Mouse (Mus musculus) hindbrain, embryonic 11.5 days (tissue): ENCODE measurements around the gene Iqcj. TPM values are rescaled to one million over a fixed set of nuclear protein-coding genes. Genes with fewer than 3 reads are reported as not detected.
A peak's percentile ranks its signal among the peaks of the same experiment; 100 is the strongest.

Experiments
- ATAC-seq: fragments of 200-750 bp; cut with Nextera tagmentation; 2 replicates; pipeline ENCODE4 v1.8.0; 2017; ENCODE audit warnings: mild to moderate bottlenecking, moderate TSS enrichment, moderate library complexity; ENCODE audit not compliant: low FRiP score
- DNase-seq: peaks from one replicate; pipeline ENCODE4 v3.0.0-alpha.2; 2015; ENCODE audit warnings: low spot score
- H3K27ac ChIP-seq: fragments of 300-500 bp; sonication (generic); 2 replicates; pipeline ENCODE4 v1.5.1; 2014; ENCODE audit warnings: mild to moderate bottlenecking, low read depth, low read length
- H3K27me3 ChIP-seq: fragments of 300-500 bp; sonication (generic); 2 replicates; pipeline ENCODE4 v1.6.1; 2014; ENCODE audit warnings: mild to moderate bottlenecking, low read length, moderate library complexity, mixed read lengths; ENCODE audit not compliant: control insufficient read depth, insufficient read depth
- H3K36me3 ChIP-seq: fragments of 300-500 bp; sonication (generic); 2 replicates; pipeline ENCODE4 v1.6.1; 2014; ENCODE audit warnings: mild to moderate bottlenecking, low read length, moderate library complexity, mixed read lengths; ENCODE audit not compliant: control insufficient read depth, insufficient read depth
- H3K4me1 ChIP-seq: fragments of 300-500 bp; sonication (generic); replicated peaks from 2 replicates; pipeline ENCODE4 v1.6.1; 2014; ENCODE audit warnings: low read length, mixed read lengths; ENCODE audit not compliant: control insufficient read depth, insufficient read depth
- H3K4me2 ChIP-seq: fragments of 300-500 bp; sonication (generic); replicated peaks from 2 replicates; pipeline ENCODE4 v1.6.1; 2014; ENCODE audit warnings: mild to moderate bottlenecking, low read depth, low read length
- H3K4me3 ChIP-seq: fragments of 300-500 bp; sonication (generic); 2 replicates; pipeline ENCODE4 v1.5.1; 2014; ENCODE audit warnings: low read depth, low read length
- H3K9ac ChIP-seq: fragments of 300-500 bp; sonication (generic); 2 replicates; pipeline ENCODE4 v1.6.1; 2014; ENCODE audit warnings: low read depth, low read length
- H3K9me3 ChIP-seq: fragments of 300-500 bp; sonication (generic); 2 replicates; pipeline ENCODE4 v1.6.1; 2016; ENCODE audit warnings: low read length; ENCODE audit not compliant: control insufficient read depth
- WGBS: fragments of 180-500 bp; shearing (Covaris S2); extraction: QIAGEN DNeasy Blood & Tissue Kit; methylation state at CpG from one replicate; pipeline ENCODE4 v1.1.7; 2014; 5-methylcytosine and 5-hydroxymethylcytosine counted together
- polyA plus RNA-seq: library from polyadenylated mRNA; unstranded; fragments of >200 nt; fragmentation: Nextera tagmentation; extraction: Ambion mirVana; gene quantifications from 2 replicates; pipeline ENCODE4 v1.2.1, GENCODE M21; 2014

Iqcj gene
- polyA plus RNA-seq, 1 experiment from 2014 or later, result not detected

DNA sequence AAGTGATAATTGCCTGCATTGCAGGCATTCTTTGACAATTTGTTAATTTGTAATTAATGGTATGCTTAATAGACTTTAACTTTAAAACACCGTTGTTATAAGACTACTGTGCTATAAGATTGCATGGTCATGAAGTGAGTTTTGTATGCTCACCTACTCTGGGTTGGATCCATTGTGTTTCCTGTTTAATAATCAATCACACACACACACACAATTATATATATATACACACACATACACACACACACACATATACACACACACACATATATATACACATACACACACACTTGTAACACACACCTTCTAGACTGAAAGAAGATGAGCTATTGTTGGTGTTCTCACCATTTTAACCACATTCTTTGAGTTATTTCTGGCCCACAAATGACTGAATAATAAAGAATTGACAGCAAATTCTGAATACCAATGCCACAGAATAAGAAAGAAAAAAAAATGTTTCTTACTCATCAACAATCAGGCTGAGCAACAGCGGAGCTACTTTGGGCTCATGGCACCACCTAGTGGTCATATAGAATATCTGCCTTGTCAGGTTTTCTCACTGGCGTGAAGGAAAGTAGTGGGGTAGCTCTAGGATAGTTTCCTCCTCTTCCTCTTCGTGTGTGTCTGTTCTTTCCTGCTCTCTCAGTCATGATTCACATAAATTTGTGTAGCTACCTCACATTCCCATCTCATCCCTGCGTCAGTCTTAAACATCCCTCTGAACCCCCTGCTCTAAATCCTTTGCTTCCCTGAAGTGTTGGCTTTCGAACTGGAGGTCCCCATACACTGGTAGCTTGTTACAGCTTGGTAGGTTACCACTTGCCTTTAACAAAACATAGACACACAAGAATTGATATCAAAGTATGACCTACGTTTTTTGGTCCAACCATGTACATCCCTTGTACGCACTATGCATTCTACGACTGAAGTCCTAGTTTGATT is 153.7 kb downstream of the Iqcj start:
- no peak overlapping the region for H3K4me2 ChIP-seq
- ATAC-seq (peak; percentile 25; the same call in 1 of the 2 replicates), DNase-seq (peak; percentile 80)
- no peaks in the 10 kb centered on the region for H3K4me1 ChIP-seq
- no peaks in the 10 kb centered on the region for H3K36me3 ChIP-seq
- H3K9me3 ChIP-seq, result no peaks in the 10 kb centered on the region
- 53% methylated on average over 9 of the region's 9 CpGs for WGBS
- H3K4me3 ChIP-seq, result no peak overlapping the region
- no peak overlapping the region for H3K9ac ChIP-seq
- H3K27ac ChIP-seq, result no peak overlapping the region
- H3K27me3 ChIP-seq, result no peaks in the 10 kb centered on the region

DNA sequence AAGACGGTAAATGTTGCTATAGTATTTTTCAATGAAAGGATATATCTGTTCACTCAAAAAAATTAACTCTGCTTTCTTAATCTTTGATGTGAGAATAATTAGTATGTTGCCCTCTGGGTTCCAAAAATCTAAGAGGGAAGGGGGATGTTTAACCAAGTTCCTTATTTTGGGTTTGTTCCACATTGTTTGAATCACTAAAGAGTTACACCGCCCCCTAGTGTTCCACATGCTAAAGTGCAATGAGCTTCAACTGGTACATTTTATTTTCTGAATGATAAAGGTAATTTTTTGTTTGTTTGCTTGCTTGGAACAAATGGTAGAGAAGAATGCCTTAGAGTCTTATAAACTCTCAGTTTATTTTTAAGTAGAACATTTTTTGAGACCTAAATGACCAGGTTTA is 161.5 kb downstream of the Iqcj start:
- no peaks in the 10 kb centered on the region for H3K4me1 ChIP-seq
- peak; percentile 67 for DNase-seq
- no peaks in the 10 kb centered on the region for H3K36me3 ChIP-seq
- WGBS, result 48% methylated on average over 2 of the region's 2 CpGs
- ATAC-seq, result no peak
- no peaks in the 10 kb centered on the region for H3K9me3 ChIP-seq
- no peak overlapping the region for H3K4me3 ChIP-seq
- H3K27ac ChIP-seq, result no peak overlapping the region
- no peaks in the 10 kb centered on the region for H3K27me3 ChIP-seq
- no peak overlapping the region for H3K9ac ChIP-seq
- no peak overlapping the region for H3K4me2 ChIP-seq

DNA sequence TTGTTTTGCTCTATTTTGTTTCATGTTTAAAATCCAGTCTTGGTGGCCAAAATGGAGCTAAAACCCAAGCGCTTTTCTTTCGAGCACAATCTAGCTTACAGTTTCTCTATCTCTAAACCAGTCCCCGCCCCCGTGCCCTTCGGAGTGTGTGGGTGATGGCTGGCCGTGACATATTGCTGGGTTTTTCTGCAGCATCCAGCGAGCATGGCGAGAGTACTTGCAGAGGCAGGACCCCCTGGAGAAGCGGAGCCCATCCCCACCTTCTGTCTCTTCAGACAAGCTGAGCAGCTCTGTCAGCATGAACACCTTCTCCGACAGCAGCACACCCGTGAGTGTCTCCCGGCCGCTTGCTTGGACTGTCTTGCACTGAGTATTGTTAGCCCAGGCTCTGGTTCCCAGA is 163.1 kb downstream of the Iqcj start:
- no peak overlapping the region for H3K9ac ChIP-seq
- H3K4me1 ChIP-seq, result no peaks in the 10 kb centered on the region
- 61% methylated on average over 13 of the region's 13 CpGs for WGBS

DNA sequence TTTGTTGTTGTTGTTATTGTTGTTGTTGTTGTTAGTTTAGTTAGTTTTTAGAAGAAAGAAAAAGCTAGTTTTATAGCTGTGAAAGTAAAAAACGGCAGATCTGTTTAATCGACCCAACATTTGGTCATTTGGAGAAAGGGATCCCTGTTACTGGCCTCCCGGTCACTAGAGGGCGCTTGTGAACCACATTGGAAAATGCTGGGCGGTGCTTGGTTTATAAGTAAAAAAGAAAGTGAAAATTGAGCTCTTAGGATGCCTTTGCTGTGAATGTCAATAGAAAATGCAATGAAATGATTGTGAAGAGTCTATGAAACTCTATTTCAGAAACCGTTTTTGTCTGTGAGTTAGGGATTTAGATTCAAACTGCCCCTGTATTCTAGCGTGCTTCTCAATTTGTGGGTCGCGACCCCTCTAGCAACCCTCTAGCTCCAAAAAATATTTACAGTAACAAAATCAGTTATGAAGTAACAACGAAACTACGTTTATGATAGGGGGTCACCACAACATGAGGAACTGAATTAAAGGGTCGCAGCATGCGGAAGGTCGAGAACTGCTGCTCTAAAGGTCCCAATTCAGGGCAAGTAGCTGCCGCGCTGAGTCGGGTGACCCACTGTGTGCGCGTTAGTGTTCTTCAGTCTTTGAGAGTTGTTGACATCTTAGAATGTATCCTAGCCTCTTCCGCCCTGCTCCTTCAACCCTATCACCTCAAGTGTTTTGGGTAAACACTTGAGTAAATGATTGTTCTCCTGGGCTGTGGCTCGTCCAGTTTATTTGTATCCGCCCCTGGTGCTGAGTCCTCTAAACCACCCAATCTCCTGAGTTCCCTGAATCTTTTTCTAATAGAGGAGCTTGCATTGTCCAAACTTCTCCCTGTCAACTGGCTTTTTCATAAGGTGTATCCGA is 164.6 kb downstream of the Iqcj start:
- Histone ChIP-seq H3K4me3 (no peak overlapping the region), H3K27ac (no peak overlapping the region), H3K36me3 (no peaks in the 10 kb centered on the region), H3K4me1 (no peaks in the 10 kb centered on the region), H3K9ac (no peak overlapping the region), H3K27me3 (no peaks in the 10 kb centered on the region), H3K4me2 (no peak overlapping the region), H3K9me3 (no peaks in the 10 kb centered on the region)
- WGBS, result 56% methylated on average over 23 of the region's 23 CpGs
- DNase-seq (peak; percentile 87), ATAC-seq (no peak)

More for the DNA sequence above, 163.1 kb downstream of the Iqcj start:
- Histone ChIP-seq H3K4me3 (no peak overlapping the region), H3K27ac (no peak overlapping the region), H3K27me3 (no peaks in the 10 kb centered on the region), H3K4me2 (no peak overlapping the region), H3K9me3 (no peaks in the 10 kb centered on the region), H3K36me3 (no peaks in the 10 kb centered on the region)
- ATAC-seq, result no peak
- DNase-seq, result no peak

DNA sequence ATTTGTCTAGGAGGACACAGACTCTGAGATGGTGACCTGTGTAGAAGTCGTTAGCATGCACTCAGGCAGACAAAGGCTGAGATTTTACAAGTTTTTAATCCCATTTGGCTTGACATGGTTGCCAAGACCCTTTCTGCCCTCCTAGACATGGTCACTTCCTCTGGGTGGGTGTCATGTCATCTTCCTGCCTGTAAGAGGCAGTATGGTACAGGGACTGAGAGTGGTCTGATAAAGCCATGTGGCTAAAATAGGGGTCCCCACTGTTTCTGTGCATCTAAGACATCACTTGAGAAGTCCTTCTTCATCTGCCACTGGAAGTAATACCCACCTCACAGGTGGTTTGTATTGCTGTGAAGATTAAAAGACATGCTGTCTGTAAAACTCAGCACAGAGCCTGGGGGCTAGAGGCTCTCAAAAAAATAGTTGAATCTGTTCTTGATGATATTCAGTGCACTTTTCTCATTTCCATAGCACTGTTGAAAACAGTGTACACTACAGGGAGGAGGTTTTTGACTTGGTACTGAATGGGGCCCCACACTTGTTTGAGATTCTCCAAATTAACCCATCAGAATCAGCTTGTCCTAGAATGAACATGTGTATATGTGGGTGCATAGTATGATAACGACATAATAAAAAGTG is 167.3 kb downstream of the Iqcj start:
- no peak overlapping the region for H3K4me2 ChIP-seq
- no peak overlapping the region for H3K9ac ChIP-seq
- no peaks in the 10 kb centered on the region for H3K4me1 ChIP-seq
- no peaks in the 10 kb centered on the region for H3K36me3 ChIP-seq
- ATAC-seq (peak; percentile 51), DNase-seq (peak; percentile 71)
- H3K27me3 ChIP-seq, result no peaks in the 10 kb centered on the region
- WGBS, result 44% methylated on average over 2 of the region's 2 CpGs
- no peaks in the 10 kb centered on the region for H3K9me3 ChIP-seq
- no peak overlapping the region for H3K27ac ChIP-seq
- no peak overlapping the region for H3K4me3 ChIP-seq

DNA sequence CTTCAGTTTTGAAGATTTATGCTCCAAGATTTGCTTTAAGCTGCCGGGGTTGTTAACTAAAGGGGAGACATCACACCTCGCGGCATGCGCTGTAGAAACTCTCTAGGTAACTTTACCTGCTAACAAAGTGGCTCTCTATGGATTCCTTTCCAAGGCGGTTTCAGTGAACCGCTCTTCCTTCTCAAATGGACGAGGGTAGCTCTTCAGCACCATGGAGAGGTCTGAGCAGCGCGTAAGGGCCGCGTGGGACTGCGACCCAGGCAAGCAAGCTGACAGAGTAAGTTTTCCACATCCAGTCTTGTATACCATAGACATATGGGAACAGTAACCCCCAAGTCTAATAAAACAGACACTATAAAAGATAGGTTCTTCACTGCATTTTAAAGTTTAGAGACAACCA is 172.7 kb downstream of the Iqcj start, which contains the start of gene Schip1:
Gene Schip1 (plus strand): TSS at position 72 of the 400 bp plus-strand sequence.
- no peak within 1 kb of the TSS for H3K27ac ChIP-seq
- DNase-seq (peak; percentile 58), ATAC-seq (no peak)
- H3K9ac ChIP-seq, result no peak within 1 kb of the TSS
- H3K36me3 ChIP-seq, result no peaks in the 10 kb centered on the region
- H3K4me1 ChIP-seq, result no peaks in the 10 kb centered on the region
- no peak within 1 kb of the TSS for H3K4me2 ChIP-seq
- no peaks in the 10 kb centered on the region for H3K9me3 ChIP-seq
- no peaks in the 10 kb centered on the region for H3K27me3 ChIP-seq
- no peak within 1 kb of the TSS for H3K4me3 ChIP-seq
- WGBS, result 36% methylated on average over 12 of the region's 12 CpGs

DNA sequence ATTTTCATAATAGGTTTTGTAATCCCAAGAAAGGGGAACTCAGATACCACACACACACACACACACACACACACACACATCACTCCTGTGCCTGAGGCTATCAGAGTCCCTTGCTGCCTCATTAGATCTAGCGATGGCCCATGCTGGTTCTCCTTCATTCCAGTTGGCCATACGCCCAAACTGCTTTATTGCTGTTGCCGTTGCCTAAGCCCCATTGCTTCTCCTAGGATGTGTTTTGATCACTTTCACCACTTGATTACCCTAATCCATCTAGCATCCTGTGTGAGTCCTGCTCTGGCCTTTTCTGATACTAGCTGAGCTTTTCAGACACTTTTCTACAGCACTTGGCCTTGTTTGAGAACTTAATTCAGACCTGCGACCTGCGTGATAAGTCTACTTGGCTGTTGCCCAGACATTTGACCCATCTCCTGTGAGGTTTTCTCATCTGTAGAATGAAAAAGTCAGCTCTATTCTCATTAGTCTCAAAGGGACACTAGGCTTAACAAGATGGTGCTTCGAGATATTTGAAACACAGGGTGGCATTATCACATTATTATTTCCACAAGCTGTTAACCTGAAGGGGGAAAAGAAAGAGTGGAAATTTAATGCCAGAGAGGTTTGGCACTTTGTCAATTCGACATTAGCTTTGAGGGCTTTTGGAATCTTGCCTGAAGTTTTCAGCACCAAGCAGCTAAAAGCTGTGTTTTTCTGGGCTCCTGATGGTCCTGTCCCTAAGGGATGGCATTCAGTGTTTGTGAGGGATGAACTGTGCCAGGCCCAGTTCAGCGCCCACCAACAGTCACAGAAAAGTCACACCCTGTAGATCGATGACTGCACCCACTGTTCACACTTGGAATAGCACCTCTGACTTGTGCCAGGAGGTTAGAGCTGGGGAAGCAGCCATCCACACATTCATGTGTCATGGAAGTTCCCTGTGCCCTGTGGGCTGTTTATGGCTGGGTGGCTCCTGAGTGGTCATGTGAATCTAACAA is 179.7 kb downstream of the Iqcj start:
- Histone ChIP-seq H3K4me3 (no peak overlapping the region), H3K36me3 (no peaks in the 10 kb centered on the region), H3K4me1 (no peaks in the 10 kb centered on the region), H3K27me3 (no peaks in the 10 kb centered on the region), H3K9ac (no peak overlapping the region), H3K9me3 (no peaks in the 10 kb centered on the region), H3K27ac (no peak overlapping the region), H3K4me2 (no peak overlapping the region)
- ATAC-seq, result no peak
- no peak for DNase-seq
- WGBS, result 90% methylated on average over 9 of the region's 9 CpGs
